Mouse (Mus musculus): ENCODE results near the gene Xylb.

DNA sequence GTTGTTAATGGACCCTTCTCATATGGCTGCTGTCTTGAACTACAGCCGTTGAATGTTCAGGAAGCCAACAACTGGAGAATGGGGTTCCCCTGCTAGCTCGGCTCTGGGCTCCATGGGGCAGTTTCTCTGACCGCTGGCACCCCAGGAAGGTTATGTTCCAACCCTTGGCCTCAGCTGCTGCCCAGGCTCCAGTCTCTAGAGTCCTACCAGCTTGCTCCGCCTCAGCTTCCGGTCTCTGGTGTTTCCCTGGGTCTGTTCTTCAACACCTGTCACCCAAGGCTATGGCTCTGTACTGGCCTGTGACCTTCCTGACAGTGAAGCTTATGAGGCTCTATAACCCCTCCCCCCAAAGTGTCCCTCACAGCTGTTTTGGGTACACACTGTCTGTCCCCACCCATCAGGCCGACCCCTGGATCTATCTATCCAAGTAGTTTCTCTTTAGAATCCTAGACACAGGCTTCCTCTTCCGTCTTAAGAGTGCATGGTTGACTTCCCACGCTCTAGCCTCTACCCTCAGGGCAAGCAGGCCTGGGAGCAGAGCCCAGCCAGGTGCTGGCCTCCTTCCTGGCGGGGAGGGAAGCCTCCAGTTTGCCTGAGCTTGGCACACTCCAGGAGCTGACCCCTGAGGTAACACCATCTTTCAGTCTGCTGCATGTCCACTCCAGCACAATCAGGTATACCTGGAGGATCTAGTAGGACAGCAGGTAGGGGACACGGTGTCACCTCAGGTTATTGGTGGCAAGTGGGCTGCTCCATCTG lies 6.1 kb upstream of the Xylb start:
- TF ChIP-seq CTCF (IDR thresholded peaks at IDR 0.05; ENCODE audit: low read depth) (no peak), EP300 (IDR thresholded peaks at IDR 0.05; ENCODE audit: low read depth) (no peak)

Data from heart, postnatal 0 days (tissue).